Mouse (Mus musculus) megakaryocyte, adult 5-6 weeks (primary cell): ENCODE results near the gene Elovl2. TPM values are rescaled to one million over a fixed set of nuclear protein-coding genes. Genes with fewer than 3 reads are reported as not detected.
"Not testable (repeated sequence)": the region's sequence is repeated elsewhere in the genome, so short reads cannot be mapped to it uniquely, and the experiment has no call there.

ENCODE experiments used
- ATAC-seq: 2 replicates; pipeline ENCODE4 v1.8.0; 2016; ENCODE audit warnings: mild to moderate bottlenecking, inconsistent platforms; ENCODE audit not compliant: poor library complexity, severe bottlenecking
- total RNA-seq, 2 experiments: library from RNA; stranded (forward) in 1 of 2; stranded (reverse) in 1 of 2; fragments of 153-499, 151-499 nt in 1 of 2; fragments of 221-1000, 200-1000 nt in 1 of 2; gene quantifications; 2 replicates each; pipeline versions ENCODE4 v1.2.3 to v1.2.4; 2015 to 2017

The Elovl2 gene
- total RNA-seq, 2 experiments from 2014 or later, result not detected

- peak; percentile 35; the same call in 1 of the 2 replicates for ATAC-seq
Observed at GRCm38 (mm10) chr13:41235845-41236741, 15.9 kb upstream of the Elovl2 start.

GRCm38 (mm10) chr13:41235181-41235580 is 15.0 kb upstream of the Elovl2 start:
- ATAC-seq, result no peak

- ATAC-seq, result no peak
Observed at GRCm38 (mm10) chr13:41233241-41233640, 13.0 kb upstream of the Elovl2 start.

- ATAC-seq, result no peak
Observed at GRCm38 (mm10) chr13:41232209-41232608, 12.0 kb upstream of the Elovl2 start.

GRCm38 (mm10) chr13:41231389-41231983 is 11.3 kb upstream of the Elovl2 start:
- ATAC-seq, result no peak

GRCm38 (mm10) chr13:41230256-41230655 is 10.1 kb upstream of the Elovl2 start:
- peak; percentile 99 for ATAC-seq

- no peak for ATAC-seq
Observed at GRCm38 (mm10) chr13:41228060-41228459, 7.9 kb upstream of the Elovl2 start.

GRCm38 (mm10) chr13:41226513-41226912 is 6.3 kb upstream of the Elovl2 start:
- ATAC-seq, result no peak

- no peak for ATAC-seq
Observed at GRCm38 (mm10) chr13:41219687-41220303, 410 bp downstream of the Elovl2 start.

- no peak for ATAC-seq
Observed at GRCm38 (mm10) chr13:41219056-41219455, 1.1 kb downstream of the Elovl2 start.

- no peak for ATAC-seq
Observed at GRCm38 (mm10) chr13:41216236-41216635, 4.0 kb downstream of the Elovl2 start.

- ATAC-seq, result no peak
Observed at GRCm38 (mm10) chr13:41215669-41216068, 4.5 kb downstream of the Elovl2 start.

GRCm38 (mm10) chr13:41212558-41213322 is 7.5 kb downstream of the Elovl2 start:
- no peak for ATAC-seq

- no peak for ATAC-seq
Observed at GRCm38 (mm10) chr13:41211276-41211675, 8.9 kb downstream of the Elovl2 start.

- no peak for ATAC-seq
Observed at GRCm38 (mm10) chr13:41206241-41206640, 14.0 kb downstream of the Elovl2 start.

- not testable (repeated sequence) for ATAC-seq
Observed at GRCm38 (mm10) chr13:41205568-41205967, 14.6 kb downstream of the Elovl2 start.

GRCm38 (mm10) chr13:41203691-41204090 is 16.5 kb downstream of the Elovl2 start:
- ATAC-seq, result no peak

GRCm38 (mm10) chr13:41203289-41203688 is 16.9 kb downstream of the Elovl2 start:
- ATAC-seq, result no peak

- ATAC-seq, result no peak
Observed at GRCm38 (mm10) chr13:41200861-41201260, 19.3 kb downstream of the Elovl2 start.

GRCm38 (mm10) chr13:41195640-41196333 is 24.4 kb downstream of the Elovl2 start:
- ATAC-seq, result no peak
